Mouse (Mus musculus) liver, embryonic 13.5 days (tissue): ENCODE results near the gene Thy1. TPM values are rescaled to one million over a fixed set of nuclear protein-coding genes. Genes with fewer than 3 reads are reported as not detected.

Experiments
- ATAC-seq: fragments of 200-750 bp; cut with Nextera tagmentation; 2 replicates; pipeline ENCODE4 v1.8.0; 2017; ENCODE audit warnings: low read depth, mild to moderate bottlenecking, moderate number of reproducible peaks, moderate library complexity
- DNase-seq: peaks from one replicate; pipeline ENCODE4 v3.0.0; 2022
- H3K27ac ChIP-seq: fragments of 300-500 bp; sonication (generic); 2 replicates; pipeline ENCODE4 v1.5.1; 2015; ENCODE audit warnings: moderate library complexity, mild to moderate bottlenecking, inconsistent platforms
- H3K27me3 ChIP-seq: fragments of 300-500 bp; sonication (generic); 2 replicates; pipeline ENCODE4 v1.6.1; 2015; ENCODE audit warnings: mild to moderate bottlenecking, inconsistent platforms
- H3K36me3 ChIP-seq: fragments of 300-500 bp; sonication (generic); 2 replicates; pipeline ENCODE4 v1.6.1; 2015; ENCODE audit warnings: mild to moderate bottlenecking, inconsistent platforms
- H3K4me1 ChIP-seq: fragments of 300-500 bp; sonication (generic); replicated peaks from 2 replicates; pipeline ENCODE4 v1.6.1; 2015; ENCODE audit warnings: inconsistent platforms
- H3K4me2 ChIP-seq: fragments of 300-500 bp; sonication (generic); 2 replicates; pipeline ENCODE4 v1.6.1; 2015; ENCODE audit warnings: inconsistent platforms, mild to moderate bottlenecking, moderate library complexity
- H3K4me3 ChIP-seq: fragments of 300-500 bp; sonication (generic); replicated peaks from 2 replicates; pipeline ENCODE4 v1.5.1; 2015; ENCODE audit warnings: mild to moderate bottlenecking, inconsistent platforms
- H3K9ac ChIP-seq: fragments of 300-500 bp; sonication (generic); 2 replicates; pipeline ENCODE4 v1.6.1; 2015; ENCODE audit warnings: mild to moderate bottlenecking, inconsistent platforms
- H3K9me3 ChIP-seq: fragments of 300-500 bp; sonication (generic); replicated peaks from 2 replicates; pipeline ENCODE4 v1.6.1; 2016; ENCODE audit warnings: inconsistent platforms
- WGBS: fragments of 180-500 bp; shearing (Covaris S2); methylation state at CpG from one replicate; pipeline ENCODE4 v1.1.7; 2015; ENCODE audit not compliant: insufficient replicate concordance; 5-methylcytosine and 5-hydroxymethylcytosine counted together
- polyA plus RNA-seq: library from polyadenylated mRNA; unstranded; fragments of >200 nt; fragmentation: Nextera tagmentation; extraction: Ambion mirVana; gene quantifications from 2 replicates; pipeline ENCODE4 v1.2.1, GENCODE M21; 2015

Gene Thy1
- polyA plus RNA-seq, 1 experiment from 2014 or later, result 0.15 TPM

- WGBS, result 69% methylated on average over 5 of the region's 5 CpGs
- no peaks in the 10 kb centered on the region for H3K4me1 ChIP-seq
- H3K4me3 ChIP-seq, result no peak overlapping the region
- H3K9ac ChIP-seq, result no peak overlapping the region
- H3K9me3 ChIP-seq, result no peaks in the 10 kb centered on the region
- peaks cover 14% of the 10 kb centered on the region for H3K27me3 ChIP-seq
- no peaks in the 10 kb centered on the region for H3K36me3 ChIP-seq
- DNase-seq, result no peak
- no peak overlapping the region for H3K4me2 ChIP-seq
- no peak for ATAC-seq
- no peak overlapping the region for H3K27ac ChIP-seq
Observed at GRCm38 (mm10) chr9:44037106-44037505, 6.1 kb upstream of the Thy1 start.

- Histone ChIP-seq H3K27me3 (peaks cover 59% of the 10 kb centered on the region), H3K9ac (no peak overlapping the region), H3K9me3 (no peaks in the 10 kb centered on the region), H3K27ac (no peak overlapping the region), H3K4me3 (no peak overlapping the region), H3K4me2 (no peak overlapping the region), H3K36me3 (no peaks in the 10 kb centered on the region), H3K4me1 (no peaks in the 10 kb centered on the region)
- WGBS, result 61% methylated on average over 7 of the region's 7 CpGs
- ATAC-seq, result no peak
- no peak for DNase-seq
Observed at GRCm38 (mm10) chr9:44041511-44042395, 1.4 kb upstream of the Thy1 start.

- Histone ChIP-seq H3K4me2 (no peak overlapping the region), H3K4me3 (no peak overlapping the region), H3K9ac (no peak overlapping the region), H3K27me3 (peaks cover 64% of the 10 kb centered on the region), H3K4me1 (no peaks in the 10 kb centered on the region), H3K36me3 (no peaks in the 10 kb centered on the region), H3K9me3 (no peaks in the 10 kb centered on the region), H3K27ac (no peak overlapping the region)
- DNase-seq (no peak), ATAC-seq (no peak)
- WGBS, result 77% methylated on average over 1 of the region's 1 CpGs
Observed at GRCm38 (mm10) chr9:44042396-44042680, 846 bp upstream of the Thy1 start.

- peaks cover 75% of the 10 kb centered on the region for H3K27me3 ChIP-seq
- no peaks in the 10 kb centered on the region for H3K9me3 ChIP-seq
- no peak for ATAC-seq
- H3K4me3 ChIP-seq, result 0 out of 2 replicates have a peak overlapping the region, but pooled peaks have one; percentile 10
- under 1% methylated on average over 23 of the region's 23 CpGs for WGBS
- peak overlapping the region; percentile 29 for H3K4me2 ChIP-seq
- no peaks in the 10 kb centered on the region for H3K4me1 ChIP-seq
- H3K9ac ChIP-seq, result no peak overlapping the region
- DNase-seq, result no peak
- H3K36me3 ChIP-seq, result no peaks in the 10 kb centered on the region
- H3K27ac ChIP-seq, result no peak overlapping the region
Observed at GRCm38 (mm10) chr9:44043708-44044425, 683 bp downstream of the Thy1 start.

GRCm38 (mm10) chr9:44044426-44045157 is 1.4 kb downstream of the Thy1 start:
- WGBS, result 34% methylated on average over 14 of the region's 14 CpGs
- H3K9ac ChIP-seq, result no peak overlapping the region
- no peaks in the 10 kb centered on the region for H3K36me3 ChIP-seq
- H3K9me3 ChIP-seq, result no peaks in the 10 kb centered on the region
- H3K4me3 ChIP-seq, result no peak overlapping the region
- H3K4me2 ChIP-seq, result no peak overlapping the region
- H3K4me1 ChIP-seq, result no peaks in the 10 kb centered on the region
- ATAC-seq (no peak), DNase-seq (no peak)
- no peak overlapping the region for H3K27ac ChIP-seq
- peaks cover 75% of the 10 kb centered on the region for H3K27me3 ChIP-seq

- no peaks in the 10 kb centered on the region for H3K4me1 ChIP-seq
- no peaks in the 10 kb centered on the region for H3K36me3 ChIP-seq
- H3K4me2 ChIP-seq, result no peak overlapping the region
- no peak overlapping the region for H3K27ac ChIP-seq
- H3K27me3 ChIP-seq, result peaks cover 75% of the 10 kb centered on the region
- DNase-seq (no peak), ATAC-seq (no peak)
- H3K4me3 ChIP-seq, result no peak overlapping the region
- no peaks in the 10 kb centered on the region for H3K9me3 ChIP-seq
- 45% methylated on average over 3 of the region's 3 CpGs for WGBS
- H3K9ac ChIP-seq, result no peak overlapping the region
Observed at GRCm38 (mm10) chr9:44045158-44045883, 2.1 kb downstream of the Thy1 start.

GRCm38 (mm10) chr9:44045884-44046272 is 2.7 kb downstream of the Thy1 start:
- Histone ChIP-seq H3K36me3 (no peaks in the 10 kb centered on the region), H3K9me3 (no peaks in the 10 kb centered on the region), H3K9ac (no peak overlapping the region), H3K4me1 (no peaks in the 10 kb centered on the region), H3K4me3 (no peak overlapping the region), H3K27me3 (peaks cover 73% of the 10 kb centered on the region), H3K27ac (no peak overlapping the region), H3K4me2 (no peak overlapping the region)
- ATAC-seq, result no peak
- no peak for DNase-seq
- WGBS, result 67% methylated on average over 5 of the region's 5 CpGs

- H3K27ac ChIP-seq, result no peak overlapping the region
Observed at GRCm38 (mm10) chr9:44046426-44046825, 3.2 kb downstream of the Thy1 start.

GRCm38 (mm10) chr9:44047071-44047470 is 3.9 kb downstream of the Thy1 start:
- Histone ChIP-seq H3K27ac (no peak overlapping the region), H3K9me3 (no peaks in the 10 kb centered on the region), H3K4me3 (no peak overlapping the region), H3K36me3 (no peaks in the 10 kb centered on the region), H3K9ac (no peak overlapping the region), H3K4me1 (no peaks in the 10 kb centered on the region), H3K4me2 (no peak overlapping the region), H3K27me3 (peaks cover 61% of the 10 kb centered on the region)
- ATAC-seq, result no peak
- no peak for DNase-seq
- WGBS, result 42% methylated on average over 6 of the region's 6 CpGs

More at GRCm38 (mm10) chr9:44046426-44046825, 3.2 kb downstream of the Thy1 start:
- 60% methylated on average over 12 of the region's 12 CpGs for WGBS
- Histone ChIP-seq H3K9ac (no peak overlapping the region), H3K36me3 (no peaks in the 10 kb centered on the region), H3K9me3 (no peaks in the 10 kb centered on the region), H3K4me3 (no peak overlapping the region), H3K4me1 (no peaks in the 10 kb centered on the region), H3K4me2 (no peak overlapping the region), H3K27me3 (peaks cover 68% of the 10 kb centered on the region)
- ATAC-seq (no peak), DNase-seq (no peak)

- DNase-seq (no peak), ATAC-seq (no peak)
- 47% methylated on average over 14 of the region's 14 CpGs for WGBS
- Histone ChIP-seq H3K9ac (no peak overlapping the region), H3K27ac (no peak overlapping the region), H3K4me3 (no peak overlapping the region), H3K36me3 (no peaks in the 10 kb centered on the region), H3K4me1 (no peaks in the 10 kb centered on the region), H3K4me2 (no peak overlapping the region), H3K9me3 (no peaks in the 10 kb centered on the region), H3K27me3 (peaks cover 55% of the 10 kb centered on the region)
Observed at GRCm38 (mm10) chr9:44047571-44048490, 4.6 kb downstream of the Thy1 start.
